Mouse (Mus musculus): ENCODE data around the gene Gm7173. TPM values are rescaled to one million over a fixed set of nuclear protein-coding genes. Genes with fewer than 3 reads are reported as not detected.

The Gm7173 gene
- under 1 TPM; 0.03 to 0.12 TPM for total RNA-seq (2021)
- long read RNA-seq, experiment 1 = 0 reads
- long read RNA-seq, experiment 2 = 0 reads

- peak; percentile 0 to 12 for DNase-seq
Observed at GRCm38 (mm10) chrX:79516977-79517645, at the start of gene Gm7173. Gene Gm7173 (minus strand): TSS chrX:79517285.

GRCm38 (mm10) chrX:79517646-79518016 is 546 bp upstream of the Gm7173 start:
- DNase-seq = no peak

DNA sequence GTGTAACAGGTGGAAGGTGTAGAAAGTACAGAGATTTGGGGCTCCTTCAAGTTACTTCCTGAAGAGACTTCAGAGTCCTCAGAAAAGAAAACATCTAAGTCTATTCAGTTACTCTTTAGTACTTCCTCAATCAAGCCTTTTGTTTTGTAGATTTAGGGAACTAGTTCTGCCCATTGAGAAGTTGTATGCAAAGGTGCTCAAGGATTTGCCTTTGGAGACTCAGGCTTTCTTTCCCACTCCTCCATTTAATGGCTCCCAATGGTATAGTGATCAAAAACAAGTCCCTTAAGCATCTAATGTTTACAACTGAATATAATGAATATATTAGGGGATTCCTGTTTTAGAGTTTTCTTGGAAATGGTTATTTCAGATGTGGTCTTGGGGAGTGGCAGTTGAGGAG is 200.3 kb downstream of the Gm7173 start:
- no peak for DNase-seq

Other genes with a start within 250 kb of the Gm7173 start
- not detected for gene Mageb16, start 154.2 kb upstream of the Gm7173 start, total RNA-seq (2021)

Data from heart, adult 18-20 months (tissue).